Mouse (Mus musculus): Measurements from ENCODE around the gene Bnc2.
A peak's percentile ranks its signal among the peaks of the same experiment; 100 is the strongest.

Bnc2 gene

GRCm38 (mm10) chr4:84632832-84633789, 42.0 kb downstream of the Bnc2 start:
- DNase-seq (ENCODE audit: low spot score in 2 of 2), result no peak

GRCm38 (mm10) chr4:84627616-84628015, 47.5 kb downstream of the Bnc2 start:
- DNase-seq (ENCODE audit: low spot score in 2 of 2), result no peak

GRCm38 (mm10) chr4:84623312-84623711, 51.8 kb downstream of the Bnc2 start:
- no peak for DNase-seq (ENCODE audit: low spot score in 2 of 2)

- no peak for DNase-seq (ENCODE audit: low spot score in 2 of 2)
Observed at GRCm38 (mm10) chr4:84621785-84622184, 53.3 kb downstream of the Bnc2 start.

GRCm38 (mm10) chr4:84609861-84610260, 65.2 kb downstream of the Bnc2 start:
- DNase-seq (ENCODE audit: low spot score in 2 of 2), result no peak

- DNase-seq (ENCODE audit: low spot score in 2 of 2), result no peak
Observed at GRCm38 (mm10) chr4:84604461-84604860, 70.6 kb downstream of the Bnc2 start.

GRCm38 (mm10) chr4:84580260-84580952, 94.7 kb downstream of the Bnc2 start:
- DNase-seq (ENCODE audit: low spot score in 2 of 2), result no peak

- DNase-seq (ENCODE audit: low spot score in 2 of 2), result no peak
Observed at GRCm38 (mm10) chr4:84578296-84578695, 96.8 kb downstream of the Bnc2 start.

GRCm38 (mm10) chr4:84566123-84566522, 109.0 kb downstream of the Bnc2 start:
- DNase-seq (ENCODE audit: low spot score in 2 of 2), result no peak

GRCm38 (mm10) chr4:84545204-84545871, 129.7 kb downstream of the Bnc2 start:
- peak; percentile 70 to 74 for DNase-seq (ENCODE audit: low spot score in 2 of 2)

- DNase-seq (ENCODE audit: low spot score in 2 of 2), result no peak
Observed at GRCm38 (mm10) chr4:84544646-84545045, 130.4 kb downstream of the Bnc2 start.

GRCm38 (mm10) chr4:84540531-84540930, 134.5 kb downstream of the Bnc2 start:
- no peak for DNase-seq (ENCODE audit: low spot score in 2 of 2)

GRCm38 (mm10) chr4:84539396-84539795, 135.7 kb downstream of the Bnc2 start:
- no peak for DNase-seq (ENCODE audit: low spot score in 2 of 2)

- DNase-seq (ENCODE audit: low spot score in 2 of 2), result no peak
Observed at GRCm38 (mm10) chr4:84528886-84529789, 145.9 kb downstream of the Bnc2 start.

- no peak for DNase-seq (ENCODE audit: low spot score in 2 of 2)
Observed at GRCm38 (mm10) chr4:84528358-84528757, 146.7 kb downstream of the Bnc2 start.

GRCm38 (mm10) chr4:84527066-84527933, 147.8 kb downstream of the Bnc2 start:
- no peak for DNase-seq (ENCODE audit: low spot score in 2 of 2)

- peak in 1 of 2 experiments; percentile 20 for DNase-seq (ENCODE audit: low spot score in 2 of 2)
Observed at GRCm38 (mm10) chr4:84523651-84524221, 151.3 kb downstream of the Bnc2 start.

- peak in 1 of 2 experiments; percentile 61 for DNase-seq (ENCODE audit: low spot score in 2 of 2)
Observed at GRCm38 (mm10) chr4:84523211-84523610, 151.9 kb downstream of the Bnc2 start.

GRCm38 (mm10) chr4:84521562-84521961, 153.5 kb downstream of the Bnc2 start:
- DNase-seq (ENCODE audit: low spot score in 2 of 2), result no peak

- no peak for DNase-seq (ENCODE audit: low spot score in 2 of 2)
Observed at GRCm38 (mm10) chr4:84510466-84510865, 164.6 kb downstream of the Bnc2 start.

Measured in urinary bladder, postnatal 4 days (tissue).